Mouse (Mus musculus) frontal cortex, postnatal 14 days (tissue): ENCODE measurements at regions not wholly inside any gene's neighbourhood (a gene's known extent, or its start where the extent isn't known, plus 50 kb on each side); places are given as distances from the start of the nearest gene placed in this dataset.
A peak's percentile ranks its signal among the peaks of the same experiment; 100 is the strongest.

Source experiments
- DNase-seq, 2 experiments: peaks; one replicate each; pipeline ENCODE4 v3.0.0; 2022; ENCODE audit warnings: low spot score in 2 of 2

- no peak for DNase-seq
Observed at GRCm38 (mm10) chr3:65478215-65478614, 50.0 kb upstream of the Tiparp start.

GRCm38 (mm10) chr3:65477111-65477510, 51.1 kb upstream of the Tiparp start:
- DNase-seq = no peak

GRCm38 (mm10) chr3:65476091-65476953, 51.9 kb upstream of the Tiparp start:
- no peak for DNase-seq

- no peak for DNase-seq
Observed at GRCm38 (mm10) chr3:65474585-65474984, 53.6 kb upstream of the Tiparp start.

- no peak for DNase-seq
Observed at GRCm38 (mm10) chr3:65471796-65472195, 56.4 kb upstream of the Tiparp start.

- DNase-seq = no peak
Observed at GRCm38 (mm10) chr3:65469207-65469606, 59.0 kb upstream of the Tiparp start.

GRCm38 (mm10) chr3:65464769-65465168, 63.4 kb upstream of the Tiparp start:
- DNase-seq = no peak

- no peak for DNase-seq
Observed at GRCm38 (mm10) chr3:65460936-65461335, 67.3 kb upstream of the Tiparp start.

GRCm38 (mm10) chr3:65459702-65460101, 67.3 kb upstream of the Ssr3 start:
- DNase-seq = no peak

- DNase-seq = no peak
Observed at GRCm38 (mm10) chr3:65457931-65458330, 65.5 kb upstream of the Ssr3 start.

GRCm38 (mm10) chr3:65455597-65456284, 63.3 kb upstream of the Ssr3 start:
- DNase-seq = peak; percentile 49 to 56

GRCm38 (mm10) chr3:65454301-65454700, 61.9 kb upstream of the Ssr3 start:
- DNase-seq = no peak

GRCm38 (mm10) chr3:65449176-65449575, 56.8 kb upstream of the Ssr3 start:
- DNase-seq = no peak

- no peak for DNase-seq
Observed at GRCm38 (mm10) chr3:65443701-65444100, 51.3 kb upstream of the Ssr3 start.

GRCm38 (mm10) chr3:65442946-65443345, 50.5 kb upstream of the Ssr3 start:
- no peak for DNase-seq

- no peak for DNase-seq
Observed at GRCm38 (mm10) chr3:65442269-65442668, 49.8 kb upstream of the Ssr3 start.
